Mouse (Mus musculus): ENCODE results near the gene Utp3. TPM values are rescaled to one million over a fixed set of nuclear protein-coding genes. Genes with fewer than 3 reads are reported as not detected.

The Utp3 gene
- 10 to 100 TPM; 89.3 to 93.7 TPM for polyA plus RNA-seq (2017; shearing (Covaris generic))

DNA sequence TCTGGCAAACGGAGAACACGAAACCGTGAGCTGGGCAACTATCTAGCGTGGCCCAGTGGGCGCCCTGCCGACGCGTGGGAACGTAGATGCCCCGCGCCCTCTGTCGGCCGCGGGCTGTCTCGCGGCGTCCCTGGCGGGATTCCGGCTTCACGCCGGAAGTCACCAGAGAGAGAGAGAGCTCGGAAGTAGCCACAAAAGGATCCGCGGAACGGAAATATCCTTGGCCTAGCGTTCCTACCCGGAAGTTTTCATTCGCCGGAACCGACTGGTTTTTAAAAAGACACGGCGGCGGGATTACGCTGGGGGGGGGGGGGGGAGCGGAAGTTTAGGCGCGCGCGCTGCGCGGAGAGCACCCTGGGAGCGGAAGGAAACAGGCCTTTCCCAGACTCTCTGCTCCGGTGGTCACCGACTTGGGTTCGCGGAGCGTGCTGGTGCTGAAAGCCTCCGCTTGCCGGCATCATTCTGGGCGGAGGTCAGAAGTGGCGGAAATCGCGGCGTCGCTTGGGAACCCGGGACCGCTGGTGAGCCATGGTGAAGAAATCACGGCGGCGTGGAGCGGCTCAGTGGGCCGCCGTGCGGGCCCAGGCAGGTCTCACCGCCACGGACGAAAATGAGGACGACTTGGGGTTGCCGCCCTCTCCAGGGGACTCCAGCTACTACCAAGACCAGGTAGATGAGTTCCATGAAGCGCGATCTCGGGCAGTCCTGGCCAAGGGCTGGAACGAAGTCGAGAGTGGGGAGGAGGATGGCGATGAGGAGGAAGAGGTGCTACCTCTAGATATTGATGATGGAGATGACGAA lies at the start of gene Utp3:
Gene Utp3 (plus strand): TSS at position 377 of the 801 bp plus-strand sequence.

DNA sequence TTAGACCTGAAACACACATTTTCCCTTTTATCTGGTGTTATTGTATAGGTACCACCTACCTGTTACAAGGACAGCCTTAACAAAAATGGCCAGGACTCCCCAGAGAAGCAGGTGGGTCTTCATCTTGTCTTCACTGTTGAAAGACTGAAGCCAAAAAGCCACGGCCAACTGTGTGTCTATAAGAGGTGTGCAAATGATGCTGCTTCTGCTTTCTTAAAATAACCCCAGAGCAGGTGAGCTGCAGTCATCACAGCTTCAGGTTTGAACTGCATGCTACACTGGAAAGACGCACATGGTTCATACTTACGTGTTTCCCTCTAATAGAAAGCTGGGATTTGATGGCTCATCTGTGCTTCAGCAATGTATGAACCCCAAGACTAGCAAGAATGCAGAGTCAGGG lies 26.6 kb upstream of the Utp3 start, which contains the start of gene Jchain:
Gene Jchain (minus strand): TSS at position 235 of the 400 bp plus-strand sequence.

DNA sequence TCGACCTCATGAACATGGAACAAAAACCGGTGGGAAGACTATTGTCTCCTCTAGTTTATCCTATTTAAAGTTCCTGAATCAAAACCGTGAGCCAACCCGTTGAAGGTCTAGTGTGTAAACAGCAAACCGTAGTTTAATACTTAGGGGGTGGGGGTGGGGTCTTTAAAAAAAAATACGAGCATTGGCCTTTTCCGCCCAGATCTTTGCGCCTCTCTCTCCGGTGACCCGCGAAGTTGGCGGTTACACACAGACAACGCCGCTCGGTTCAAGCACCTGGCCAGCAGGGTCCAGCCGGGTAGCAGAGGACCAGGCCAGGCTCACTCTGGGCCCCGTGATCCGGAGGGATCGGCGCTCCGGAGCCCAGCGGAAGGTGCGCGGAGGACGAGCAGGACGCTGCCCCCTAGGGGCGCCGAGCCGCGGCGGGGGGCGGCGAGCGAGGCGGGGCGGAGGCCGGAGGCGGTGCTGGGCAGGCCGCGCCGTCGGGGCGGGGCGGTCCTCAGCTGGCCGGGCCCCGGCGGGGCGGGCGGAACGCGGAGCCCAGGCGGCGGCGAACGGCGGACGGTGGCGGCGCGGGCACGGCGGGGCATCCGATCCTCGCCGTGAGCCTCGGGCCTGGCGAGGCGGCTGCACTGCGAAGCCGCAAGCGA lies 10.4 kb downstream of the Utp3 start, which contains the start of gene Rufy3:
Gene Rufy3 (plus strand): TSS at position 540 of the 647 bp plus-strand sequence.

Other genes with a start within 250 kb of the Utp3 start
- under 1 TPM in 1 of 2 experiments, not detected in 1; 0.20 TPM for gene Prol1, start 237.2 kb upstream of the Utp3 start, polyA plus RNA-seq (2017; shearing (Covaris generic))
- gene Amtn, start 178.4 kb upstream of the Utp3 start, polyA plus RNA-seq (2017; shearing (Covaris generic)) = not detected
- gene Ambn, start 98.5 kb upstream of the Utp3 start, polyA plus RNA-seq (2017; shearing (Covaris generic)) = not detected
- gene Enam, start 66.5 kb upstream of the Utp3 start, polyA plus RNA-seq (2017; shearing (Covaris generic)) = not detected
- 10 to 100 TPM; 13.6 to 21.0 TPM for gene Jchain, start 26.6 kb upstream of the Utp3 start, polyA plus RNA-seq (2017; shearing (Covaris generic))
- gene Rufy3, start 10.6 kb downstream of the Utp3 start, polyA plus RNA-seq (2017; shearing (Covaris generic)) = 1 to 10 TPM; 5.7 to 6.7 TPM
- gene Grsf1, start 121.7 kb downstream of the Utp3 start, polyA plus RNA-seq (2017; shearing (Covaris generic)) = 10 to 100 TPM; 53.0 to 59.4 TPM
- 10 to 100 TPM; 10.0 to 10.7 TPM for gene Mob1b, start 166.4 kb downstream of the Utp3 start, polyA plus RNA-seq (2017; shearing (Covaris generic))
- 100 to 1,000 TPM in 1 of 2 experiments, 10 to 100 TPM in 1; 56.1 to 110 TPM for gene Dck, start 210.5 kb downstream of the Utp3 start, polyA plus RNA-seq (2017; shearing (Covaris generic))

Measured in activated CD4-positive, CD25-positive, alpha-beta regulatory T cell (primary cell).